Mouse (Mus musculus) stomach, postnatal 0 days (tissue): ENCODE results near the gene Crtac1.

Experiments used
- CTCF ChIP-seq: IDR thresholded peaks from 2 replicates; pipeline ENCODE4 v1.5.1; 2016; ENCODE audit warnings: antibody characterized with exemption, low read depth, mild to moderate bottlenecking, moderate library complexity
- EP300 ChIP-seq: optimal IDR thresholded peaks from 2 replicates; pipeline ENCODE3; 2016; ENCODE audit warnings: antibody characterized with exemption

- no peak for TF ChIP-seq CTCF
- TF ChIP-seq EP300 = no peak
Measured at GRCm38 (mm10) chr19:42246626-42247025, 185.0 kb downstream of the Crtac1 start.
